Mouse (Mus musculus): Measurements from ENCODE around the gene Tmem212. TPM values are rescaled to one million over a fixed set of nuclear protein-coding genes. Genes with fewer than 3 reads are reported as not detected.

The Tmem212 gene
- total RNA-seq, 2 experiments from 2014 or later = not detected

DNA sequence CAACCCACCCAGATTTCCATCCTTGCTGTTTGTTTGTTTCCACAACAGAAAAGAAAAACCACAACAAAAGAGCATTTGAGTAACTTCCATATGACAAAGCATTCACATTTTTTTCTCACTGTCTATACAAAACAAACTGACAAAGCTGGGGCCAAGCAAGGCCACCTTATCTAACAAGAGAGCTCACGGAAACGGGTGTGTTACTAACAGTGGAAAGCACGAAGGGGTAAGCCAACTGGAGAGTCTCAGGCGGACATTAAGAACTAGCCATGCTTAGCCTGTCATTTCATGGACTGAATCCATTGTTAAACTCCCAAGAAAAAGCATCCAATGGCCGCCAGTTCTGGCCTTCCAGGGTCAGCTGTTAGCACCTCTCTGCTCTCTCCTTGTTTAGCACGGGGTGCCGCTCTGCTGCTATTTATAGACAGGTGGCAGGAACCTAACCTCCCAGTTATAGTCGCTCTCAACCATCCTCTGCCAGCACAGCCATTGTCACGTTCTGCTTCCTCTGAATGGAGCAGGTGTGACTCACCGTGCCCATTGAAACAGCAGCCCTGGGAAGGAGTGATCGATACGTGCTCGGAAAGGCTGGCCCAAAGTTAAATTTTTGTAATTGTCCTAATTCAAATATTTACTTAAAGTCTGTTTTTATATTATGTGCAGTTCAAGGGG is 8.6 kb upstream of the Tmem212 start:
- peak; percentile 74 for ATAC-seq (replicated peaks; ENCODE audit: low FRiP score, low TSS enrichment, poor library complexity, severe bottlenecking)

GRCm38 (mm10) chr3:27901846-27902245 is 5.7 kb upstream of the Tmem212 start:
- no peak for ATAC-seq (replicated peaks; ENCODE audit: low FRiP score, low TSS enrichment, poor library complexity, severe bottlenecking)

DNA sequence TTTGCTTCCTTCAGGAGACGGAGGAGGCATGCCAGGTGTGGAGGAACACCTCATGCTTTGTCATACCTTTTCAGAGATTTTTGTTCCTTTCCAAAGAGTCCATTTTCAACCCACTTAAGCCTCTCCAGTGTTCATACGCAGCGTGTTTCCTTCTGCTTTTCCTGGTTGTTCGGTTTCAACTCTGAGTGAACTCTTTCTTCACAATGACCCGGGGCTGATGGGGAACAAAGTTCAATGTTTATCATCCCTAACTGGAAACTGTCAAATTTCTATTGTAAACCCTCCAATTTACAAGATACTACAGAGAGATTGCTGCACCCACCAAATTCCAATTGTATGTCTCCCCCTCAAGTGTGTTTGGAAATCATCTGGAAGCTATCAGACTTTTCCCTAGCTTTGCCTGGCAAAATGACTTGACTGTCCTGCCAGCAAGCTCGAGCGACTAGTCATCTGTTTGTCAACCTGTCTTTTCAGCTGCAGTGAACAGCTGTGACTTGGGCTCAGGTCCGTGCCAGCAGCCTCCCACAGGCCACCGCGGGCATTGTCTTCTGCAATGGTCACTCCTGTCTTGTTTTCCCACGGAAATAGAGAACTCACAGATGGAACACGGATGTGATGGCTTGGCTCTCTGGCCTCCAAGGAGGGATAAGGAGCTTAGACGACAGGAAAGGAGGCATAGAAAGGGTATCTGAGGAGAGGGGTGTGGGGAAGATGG is 3.0 kb upstream of the Tmem212 start:
- no peak for ATAC-seq (replicated peaks; ENCODE audit: low FRiP score, low TSS enrichment, poor library complexity, severe bottlenecking)

- peak; percentile 83 for ATAC-seq (replicated peaks; ENCODE audit: low FRiP score, low TSS enrichment, poor library complexity, severe bottlenecking)
These were observed 2.0 kb upstream of the Tmem212 start for GRCm38 (mm10) chr3:27898178-27898577.

DNA sequence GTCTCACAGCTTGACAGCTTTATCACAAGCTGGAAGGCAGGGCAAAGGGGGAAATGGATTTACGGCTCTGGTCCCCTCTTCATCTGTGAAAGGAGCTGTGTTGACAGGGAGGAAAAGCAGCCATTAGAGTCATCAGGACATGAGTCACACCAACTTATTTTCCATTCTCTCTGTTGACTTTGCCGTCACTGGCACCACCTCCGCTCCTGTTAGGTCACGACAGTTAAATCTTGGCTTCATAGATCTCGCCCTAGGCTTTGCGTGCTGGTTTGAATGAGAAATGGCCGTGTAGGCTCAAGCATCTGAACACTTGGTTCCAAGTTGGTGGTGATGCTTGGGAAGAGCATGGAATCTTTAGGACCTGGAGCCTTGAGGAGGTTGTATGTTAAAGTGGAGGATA is 9.6 kb downstream of the Tmem212 start:
- no peak for ATAC-seq (replicated peaks; ENCODE audit: low FRiP score, low TSS enrichment, poor library complexity, severe bottlenecking)

- ATAC-seq (replicated peaks; ENCODE audit: low FRiP score, low TSS enrichment, poor library complexity, severe bottlenecking) = no peak
These were observed 10.6 kb downstream of the Tmem212 start for GRCm38 (mm10) chr3:27885585-27885984.

DNA sequence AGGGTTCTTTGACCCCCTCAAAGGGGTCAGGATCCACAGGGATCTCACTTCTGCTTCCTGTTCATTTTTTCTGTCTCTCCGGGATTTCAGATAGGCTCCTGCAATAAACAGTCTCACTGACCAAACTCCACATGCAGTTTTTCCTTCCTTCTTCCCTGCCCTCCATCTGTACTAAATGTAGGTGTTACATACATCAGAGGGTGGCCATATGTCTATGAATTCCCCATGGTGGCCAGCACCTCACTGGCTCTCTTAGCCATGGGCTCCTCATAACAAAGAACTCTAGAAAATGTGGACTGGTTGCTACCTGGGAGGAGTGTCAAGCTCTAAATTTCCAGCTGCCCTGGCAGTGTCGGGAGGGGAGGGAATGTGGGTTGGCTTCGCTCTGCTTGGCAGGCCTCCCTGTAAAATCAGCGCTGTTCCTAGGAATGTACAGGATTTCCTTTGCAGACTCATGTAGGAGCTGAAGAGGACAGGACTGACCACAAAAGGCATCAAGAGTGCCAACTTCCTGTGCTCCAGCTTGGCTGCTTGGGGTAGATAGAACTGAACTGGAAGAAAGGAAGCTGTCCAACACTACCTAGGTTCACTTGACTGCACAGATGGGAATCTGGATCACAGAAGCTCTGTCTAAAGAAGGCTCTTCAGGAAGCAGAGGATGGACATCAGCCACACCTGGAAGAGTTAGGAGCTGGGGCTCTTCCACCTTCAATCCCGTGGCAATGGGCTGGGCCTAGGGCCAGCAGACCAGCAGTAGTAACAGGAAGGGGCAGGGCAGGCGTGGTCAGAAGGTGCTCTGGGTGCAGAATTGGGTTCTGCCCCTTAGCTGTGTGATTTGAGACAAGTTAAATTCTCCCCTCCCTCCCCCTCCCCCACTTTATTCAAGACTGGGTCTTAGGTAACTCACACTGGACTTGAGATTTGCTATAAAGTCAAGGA is 14.0 kb downstream of the Tmem212 start:
- no peak for ATAC-seq (replicated peaks; ENCODE audit: low FRiP score, low TSS enrichment, poor library complexity, severe bottlenecking)

DNA sequence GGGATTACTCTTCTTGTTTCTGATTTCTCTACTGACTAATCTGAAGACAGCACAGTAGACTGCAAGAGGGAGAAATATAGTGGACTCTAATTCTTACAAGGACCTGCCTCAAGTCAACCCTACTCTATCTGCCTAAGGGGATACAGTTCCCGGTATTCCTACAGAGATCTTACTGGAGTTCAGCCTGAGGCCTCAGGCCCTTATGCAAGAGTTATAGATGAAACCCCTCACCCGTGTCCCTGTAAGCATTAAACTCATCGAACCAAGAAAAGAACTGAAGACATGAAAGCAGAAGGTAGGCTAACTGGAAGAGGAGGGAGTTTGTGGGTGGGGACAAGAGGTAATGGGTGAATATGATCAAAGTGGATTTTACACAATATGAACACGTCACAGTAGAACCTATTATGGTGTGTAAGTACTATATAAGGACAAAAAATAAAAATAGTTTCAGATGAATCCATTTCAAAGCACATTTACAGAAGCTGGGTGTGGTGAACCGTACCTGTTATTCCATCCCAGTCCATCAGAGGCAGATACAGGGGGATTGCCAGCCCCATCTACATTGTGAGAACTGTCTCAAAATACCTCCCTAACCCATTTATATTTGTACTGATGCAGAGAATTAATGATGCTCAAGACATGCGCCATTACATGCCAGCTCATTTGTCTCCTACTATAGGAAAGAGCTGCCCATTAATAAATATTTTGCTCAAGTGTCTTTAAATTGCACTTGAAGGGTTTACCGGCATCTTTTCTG is 17.1 kb downstream of the Tmem212 start:
- ATAC-seq (replicated peaks; ENCODE audit: low FRiP score, low TSS enrichment, poor library complexity, severe bottlenecking) = no peak

DNA sequence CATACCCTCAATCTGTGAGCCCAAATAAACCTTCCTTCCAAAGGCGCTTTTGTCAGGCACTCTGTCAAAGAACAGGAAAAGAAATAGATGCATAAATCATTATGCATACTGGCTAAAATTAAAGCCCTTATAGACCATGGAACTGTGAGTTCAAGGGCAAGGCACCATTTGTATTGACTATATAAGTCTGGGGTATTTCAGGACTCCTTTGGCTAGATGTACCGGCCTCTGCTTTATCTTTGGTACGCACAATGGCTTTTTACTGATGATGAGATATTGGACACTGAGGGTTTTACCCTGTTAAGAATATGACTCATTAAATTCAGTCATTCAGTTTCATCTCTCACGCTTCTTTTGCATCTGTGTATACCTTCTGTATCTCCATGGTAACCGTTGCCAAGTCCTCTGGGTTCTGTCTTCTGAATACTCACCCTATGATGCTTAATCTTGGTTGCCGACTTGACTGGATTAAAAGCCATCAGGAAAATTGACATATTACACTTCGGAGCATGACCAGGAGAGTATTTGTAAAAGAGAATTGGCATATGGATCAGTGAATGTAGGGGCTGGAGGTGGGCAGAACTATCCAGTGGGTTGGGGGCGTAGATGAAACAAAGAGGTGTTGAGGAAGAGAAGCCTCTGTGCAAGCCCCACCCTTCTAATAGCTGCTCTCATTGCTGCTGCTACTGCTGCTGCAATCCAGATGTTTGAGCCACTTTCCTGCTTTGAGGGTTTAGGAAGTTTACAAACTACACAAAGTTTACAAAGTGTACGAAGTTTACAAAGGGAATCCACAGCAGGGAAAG is 22.7 kb downstream of the Tmem212 start:
- no peak for ATAC-seq (replicated peaks; ENCODE audit: low FRiP score, low TSS enrichment, poor library complexity, severe bottlenecking)

GRCm38 (mm10) chr3:27872429-27872828 is 23.7 kb downstream of the Tmem212 start:
- ATAC-seq (replicated peaks; ENCODE audit: low FRiP score, low TSS enrichment, poor library complexity, severe bottlenecking) = no peak

- no peak for ATAC-seq (replicated peaks; ENCODE audit: low FRiP score, low TSS enrichment, poor library complexity, severe bottlenecking)
These were observed 24.3 kb downstream of the Tmem212 start for GRCm38 (mm10) chr3:27871891-27872290.

GRCm38 (mm10) chr3:27871371-27871770 is 24.8 kb downstream of the Tmem212 start:
- no peak for ATAC-seq (replicated peaks; ENCODE audit: low FRiP score, low TSS enrichment, poor library complexity, severe bottlenecking)

DNA sequence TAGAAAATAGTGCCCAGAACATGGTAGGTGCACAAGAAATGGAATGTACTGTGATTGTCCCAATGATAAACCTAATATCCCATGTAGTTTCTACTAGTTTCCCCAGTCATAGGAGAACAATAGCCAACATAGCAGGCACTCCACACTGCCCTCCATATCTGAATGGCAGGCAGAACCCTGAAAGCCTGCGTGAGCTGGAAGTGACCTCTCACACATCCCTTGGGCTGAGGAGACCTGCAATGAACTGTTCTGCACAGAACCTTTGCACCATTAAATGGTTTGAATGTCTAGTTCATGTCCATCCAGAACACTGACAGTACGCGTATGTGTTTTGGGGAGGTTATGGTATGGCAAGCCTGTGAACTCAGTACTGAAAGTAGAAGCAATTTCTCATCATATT is 27.5 kb downstream of the Tmem212 start:
- no peak for ATAC-seq (replicated peaks; ENCODE audit: low FRiP score, low TSS enrichment, poor library complexity, severe bottlenecking)

DNA sequence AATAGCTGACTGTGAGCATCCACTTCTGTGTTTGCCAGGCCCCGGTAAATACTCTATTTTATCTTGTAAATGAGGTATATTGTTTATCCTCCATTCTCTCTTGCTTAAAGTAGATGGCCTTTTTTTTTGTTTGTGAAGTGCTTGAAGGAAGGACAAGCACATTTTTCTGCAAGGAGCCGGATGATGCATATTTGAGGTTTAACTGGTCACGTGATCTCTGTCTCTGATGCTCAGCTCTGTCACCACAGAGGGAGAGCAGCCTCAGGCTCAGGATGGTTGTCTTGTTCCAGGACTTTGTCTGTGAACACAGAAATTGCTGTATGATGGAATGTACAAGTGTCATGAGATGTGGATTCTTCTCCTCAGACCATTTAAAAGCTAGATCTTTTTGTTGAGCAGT is 28.4 kb downstream of the Tmem212 start:
- ATAC-seq (replicated peaks; ENCODE audit: low FRiP score, low TSS enrichment, poor library complexity, severe bottlenecking) = no peak

DNA sequence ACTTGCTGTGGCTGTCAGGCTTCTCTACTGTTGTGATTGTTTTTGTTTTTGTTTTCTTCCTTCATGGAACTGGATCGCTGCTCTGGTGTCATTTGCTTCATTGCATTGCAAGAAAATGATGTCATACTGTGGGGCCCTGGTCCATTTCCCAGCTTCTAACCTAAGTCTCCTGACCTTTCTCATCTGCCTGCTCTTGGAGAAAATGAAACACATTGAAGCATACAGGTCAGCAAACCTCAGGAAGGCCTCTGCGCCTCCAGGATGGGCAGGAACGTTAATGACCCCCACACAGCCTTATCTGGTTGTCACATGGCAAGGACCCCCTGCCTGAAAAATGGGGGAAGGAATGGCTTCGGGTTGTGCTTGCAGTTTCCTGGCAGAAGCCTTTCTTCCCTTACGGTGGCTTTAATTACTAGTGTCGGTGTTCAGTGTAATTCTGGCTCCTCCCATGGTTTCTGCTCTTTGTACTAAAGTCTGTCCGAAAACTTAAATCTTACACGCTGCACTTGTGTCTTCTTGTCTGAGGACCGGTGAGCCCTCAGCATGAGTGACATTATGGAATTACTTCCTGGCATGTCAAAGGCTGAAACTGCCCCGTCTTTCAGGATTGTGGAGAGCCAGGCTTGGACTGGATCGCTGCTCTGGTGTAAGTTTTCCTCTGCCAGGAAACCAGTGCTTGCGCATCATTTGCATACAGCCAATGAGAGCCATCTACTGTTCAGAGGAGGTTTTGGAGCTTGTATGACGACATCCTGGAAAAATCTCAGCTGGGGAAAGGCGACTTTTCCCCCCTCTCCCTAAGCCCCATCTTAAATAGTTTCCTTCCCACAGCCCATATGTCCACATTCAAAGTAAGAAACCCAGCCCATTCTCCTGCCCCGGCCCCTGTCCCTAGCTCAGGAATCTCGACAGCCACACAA is 33.1 kb downstream of the Tmem212 start:
- no peak for ATAC-seq (replicated peaks; ENCODE audit: low FRiP score, low TSS enrichment, poor library complexity, severe bottlenecking)

DNA sequence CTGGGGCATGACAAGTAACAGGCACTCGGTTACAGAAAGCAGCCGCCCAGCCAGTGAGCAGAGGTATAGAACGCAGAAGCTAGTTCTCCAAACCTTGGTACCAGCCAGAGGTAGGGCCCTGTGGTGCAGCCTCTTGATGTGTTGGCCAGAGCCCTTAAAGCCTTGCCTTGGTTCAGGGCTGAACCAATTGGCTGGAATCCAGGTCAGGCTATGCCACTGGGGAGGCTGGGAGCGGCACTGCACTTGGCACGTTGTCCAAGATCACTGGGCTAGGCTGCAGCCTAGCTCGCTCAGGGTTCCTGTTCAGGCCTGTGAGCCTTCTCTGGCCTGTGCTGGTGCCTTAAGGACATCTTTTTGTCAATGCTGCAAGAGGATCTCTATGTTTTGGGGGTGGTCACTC is 34.6 kb downstream of the Tmem212 start:
- 0 out of 2 replicates have a peak, but pooled peaks have one; percentile 37 for ATAC-seq (replicated peaks; ENCODE audit: low FRiP score, low TSS enrichment, poor library complexity, severe bottlenecking)

DNA sequence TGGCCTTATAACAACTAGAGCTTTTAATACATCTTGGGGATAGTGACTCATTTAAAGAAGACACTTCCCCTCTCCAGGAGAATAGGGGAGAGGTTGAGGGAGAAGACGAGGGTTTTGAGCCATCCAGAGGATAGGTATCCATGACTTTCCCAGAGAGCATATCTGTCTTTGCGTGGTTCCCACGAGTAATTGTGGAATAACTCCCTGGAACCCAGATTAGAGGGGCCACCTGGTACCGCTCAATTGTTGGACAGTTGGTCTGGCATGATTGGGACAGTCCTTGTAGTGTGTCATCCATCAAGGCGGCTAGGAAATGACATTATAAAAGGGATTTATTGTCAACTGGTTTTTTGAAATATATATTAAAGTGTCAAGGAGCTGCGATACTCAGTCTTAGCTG is 35.1 kb downstream of the Tmem212 start:
- ATAC-seq (replicated peaks; ENCODE audit: low FRiP score, low TSS enrichment, poor library complexity, severe bottlenecking) = no peak

DNA sequence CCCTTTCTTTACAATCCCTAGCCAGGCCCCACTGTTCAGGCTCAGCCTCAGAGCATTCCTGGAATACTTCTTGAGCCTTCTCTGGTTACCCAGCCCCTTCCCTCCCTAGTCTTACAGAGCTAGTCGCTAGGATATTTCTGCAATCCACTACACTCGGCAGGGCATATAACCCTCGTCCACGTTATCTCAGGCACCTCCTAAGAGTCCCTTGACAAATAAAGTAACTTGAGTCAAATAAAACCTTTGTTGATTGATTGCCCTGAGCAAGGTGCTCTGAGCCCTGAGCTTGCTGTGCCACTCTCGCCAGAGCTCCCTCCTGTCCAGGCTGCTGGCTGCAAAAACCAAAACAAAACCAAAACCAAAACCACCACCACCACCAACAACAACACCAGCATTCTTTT is 37.0 kb downstream of the Tmem212 start:
- ATAC-seq (replicated peaks; ENCODE audit: low FRiP score, low TSS enrichment, poor library complexity, severe bottlenecking) = no peak
